Mouse (Mus musculus) cortical plate, adult 2 months (tissue): Measurements from ENCODE around the gene Trim3.

ENCODE experiments used
- CTCF ChIP-seq: fragments of 200-500 bp; IDR thresholded peaks from 2 replicates; pipeline ENCODE4 v1.5.1; 2011; ENCODE audit warnings: mild to moderate bottlenecking, control low read depth, low read length; ENCODE audit not compliant: insufficient read depth; ENCODE audit errors: extremely low read depth
- POLR2A ChIP-seq: fragments of 200-500 bp; IDR thresholded peaks from 2 replicates; pipeline ENCODE4 v1.6.1; 2011; ENCODE audit warnings: mild to moderate bottlenecking, low read length, control low read depth; ENCODE audit not compliant: insufficient read depth; ENCODE audit errors: extremely low read depth

DNA sequence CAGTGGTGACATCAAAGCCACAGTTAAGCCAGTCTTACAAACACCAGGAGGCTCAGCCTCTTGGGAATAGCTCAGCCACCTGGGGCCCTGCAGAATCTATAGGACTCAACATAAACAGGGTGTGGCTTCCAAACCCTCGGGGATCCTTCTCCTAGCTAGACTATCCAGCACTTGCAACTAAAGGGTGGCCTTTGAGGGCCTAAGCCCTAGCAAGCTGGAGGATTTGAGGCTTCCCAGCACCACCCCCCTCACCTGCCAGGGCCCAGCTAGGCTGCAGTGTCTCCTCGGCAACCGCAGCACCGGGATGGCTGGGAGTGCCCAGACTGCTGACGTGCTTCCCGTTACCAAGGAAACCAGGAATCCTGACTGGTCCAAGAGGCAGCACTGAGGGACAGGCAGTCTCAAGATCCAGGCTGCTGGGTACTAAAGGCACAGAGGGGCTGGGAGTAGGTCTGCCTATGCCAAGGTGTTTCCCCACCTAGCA, 64.3 kb downstream of the Trim3 start:
- TF ChIP-seq POLR2A (peak; percentile 96), CTCF (no peak)
